Mouse (Mus musculus) bone marrow macrophage, adult 2 months (primary cell): Measurements from ENCODE around the gene Prmt3.

ENCODE experiments used
- CTCF ChIP-seq: IDR thresholded peaks from 2 replicates; pipeline ENCODE4 v1.5.1; 2012; ENCODE audit warnings: low read depth, mild to moderate bottlenecking, low read length, moderate library complexity
- POLR2A ChIP-seq: IDR thresholded peaks from 2 replicates; pipeline ENCODE4 v1.6.1; 2012; ENCODE audit warnings: mild to moderate bottlenecking, low read depth, low read length, borderline replicate concordance

- TF ChIP-seq CTCF (no peak), POLR2A (no peak)
Observed at GRCm38 (mm10) chr7:49764011-49764716, 14.0 kb upstream of the Prmt3 start.
